Mouse (Mus musculus) lung, postnatal 25 days (tissue): Measurements from ENCODE around the gene Katnal1.

Experiments
- DNase-seq: peaks from one replicate; pipeline ENCODE4 v3.0.0; 2022; ENCODE audit warnings: low spot score

Gene Katnal1

DNA sequence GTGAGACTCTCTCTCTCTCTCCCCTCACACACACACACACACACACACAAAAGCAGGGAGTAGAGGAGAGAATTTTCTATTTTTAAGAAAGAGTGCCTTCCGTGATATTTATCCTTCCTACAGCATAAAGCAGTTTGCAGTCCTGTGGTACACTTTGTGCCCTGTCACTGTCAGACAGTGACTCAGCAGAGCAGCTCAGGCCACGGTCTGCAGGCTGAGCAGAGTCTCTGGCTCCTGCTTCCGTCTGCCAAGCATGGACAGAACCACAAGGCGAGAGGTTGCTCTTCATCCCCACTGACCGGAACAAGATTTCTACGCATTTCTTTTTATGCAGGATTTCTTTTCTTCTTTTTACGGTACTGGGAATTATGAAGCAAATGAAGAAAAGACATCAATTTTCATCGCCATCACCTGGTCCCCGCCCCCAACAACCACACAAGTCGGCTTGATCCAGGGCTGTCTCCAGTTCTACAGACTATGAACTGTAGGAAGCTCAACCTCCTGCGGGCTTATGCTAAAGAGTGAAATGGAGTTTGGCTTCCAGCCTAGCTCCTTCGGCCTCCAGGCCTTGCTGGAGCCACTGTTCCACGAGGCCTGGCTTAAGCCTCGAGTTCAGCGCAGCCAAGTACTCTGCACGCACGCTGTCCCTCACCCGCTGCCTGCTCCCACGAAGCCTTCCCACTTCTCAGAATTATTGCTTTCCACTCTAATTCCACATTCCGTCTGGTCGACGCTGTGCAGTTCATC is 25.4 kb upstream of the Katnal1 start:
- DNase-seq, result no peak

DNA sequence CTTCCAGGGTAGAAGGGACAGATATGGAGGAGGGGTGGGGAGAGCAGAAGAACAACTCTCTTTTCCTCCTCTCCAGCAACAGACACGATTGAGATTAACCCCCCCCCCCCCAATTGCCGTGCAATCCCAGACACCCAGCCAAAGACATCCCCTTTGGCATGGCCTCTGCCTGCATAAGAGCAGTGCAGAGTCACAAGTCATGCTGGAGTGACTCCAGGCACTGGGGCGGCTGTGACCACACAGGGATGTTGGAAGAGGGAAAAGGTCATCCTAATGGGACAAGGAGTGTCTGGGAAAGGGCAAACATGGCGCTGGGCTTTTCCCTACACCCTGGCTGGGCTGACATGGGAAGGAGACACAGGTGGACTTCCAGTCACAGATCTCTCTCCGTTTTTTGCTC is 24.0 kb upstream of the Katnal1 start:
- DNase-seq, result no peak

DNA sequence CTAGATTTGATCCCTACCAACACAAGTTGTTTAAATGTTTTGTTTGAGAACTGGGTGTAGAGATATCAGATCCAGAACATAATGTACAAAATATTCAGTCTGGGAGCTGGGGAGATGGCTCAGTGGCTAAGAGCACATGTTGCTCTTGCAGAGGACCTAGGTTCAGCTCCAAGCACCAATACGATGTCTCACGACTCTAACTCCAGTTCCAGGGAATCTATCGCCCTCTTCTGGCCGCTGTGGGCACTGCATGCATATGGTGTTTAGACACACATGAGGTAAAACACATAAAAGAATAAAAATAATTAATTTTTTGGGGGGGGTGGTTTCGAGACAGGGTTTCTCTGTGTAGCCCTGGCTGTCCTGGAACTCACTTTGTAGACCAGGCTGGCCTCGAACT is 23.3 kb upstream of the Katnal1 start:
- peak; percentile 34 for DNase-seq

DNA sequence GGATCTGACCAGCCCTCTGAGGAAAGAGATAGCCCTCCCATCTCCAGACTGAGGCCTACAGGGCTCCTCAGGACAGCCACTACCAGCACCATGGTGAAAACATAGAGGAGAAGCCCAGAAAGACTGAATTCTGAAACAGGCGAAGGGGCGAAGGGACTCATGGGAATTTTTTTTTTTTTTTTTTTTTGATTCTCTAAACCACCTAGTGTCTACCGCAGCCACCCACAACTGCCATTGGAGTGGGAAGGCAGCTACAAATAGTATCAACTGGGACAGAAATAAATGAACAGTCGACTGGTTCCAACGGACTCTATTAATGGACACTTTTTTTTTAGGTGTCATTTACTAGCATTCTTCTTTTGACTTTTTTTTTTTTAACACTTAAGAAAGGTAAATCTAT is 22.2 kb upstream of the Katnal1 start:
- DNase-seq, result no peak

DNA sequence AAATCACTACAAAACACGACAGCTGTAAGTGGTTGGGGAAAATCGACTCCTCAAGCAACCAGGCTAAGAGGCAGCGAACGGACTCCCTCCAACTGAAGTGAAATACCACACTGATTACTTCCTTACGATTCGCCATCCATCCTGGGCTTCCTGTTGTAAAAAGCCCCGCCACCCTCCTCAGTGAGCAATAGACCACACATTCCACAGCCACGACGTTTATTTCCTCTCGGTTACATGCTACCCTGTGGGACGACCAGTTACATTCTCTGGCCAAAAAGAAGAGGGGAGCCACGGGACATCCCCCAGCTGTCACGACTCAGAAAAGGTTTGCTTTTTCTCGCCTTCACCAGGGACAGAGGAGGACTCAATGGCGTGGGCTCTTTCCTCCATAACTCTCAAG is 20.9 kb upstream of the Katnal1 start:
- DNase-seq, result no peak

DNA sequence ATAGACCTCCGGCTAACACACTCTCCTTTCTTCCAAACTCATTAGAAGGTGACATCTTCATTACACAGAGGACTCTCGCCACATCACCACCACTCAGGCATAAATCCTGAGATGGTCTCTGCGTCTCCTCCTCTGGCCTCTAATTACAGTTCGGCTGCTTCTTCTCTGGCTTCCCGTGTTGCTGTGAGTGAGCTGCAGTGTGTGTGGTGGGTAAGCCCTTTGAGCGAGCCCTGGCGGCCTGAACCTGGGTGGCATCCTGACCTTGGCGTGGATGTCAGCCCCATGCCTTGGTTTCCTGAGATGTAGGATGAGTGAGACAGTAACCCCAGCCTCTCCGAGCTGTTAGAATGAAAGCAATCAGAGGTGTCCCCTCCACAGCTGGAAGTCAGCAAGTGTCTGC is 19.5 kb upstream of the Katnal1 start:
- no peak for DNase-seq

DNA sequence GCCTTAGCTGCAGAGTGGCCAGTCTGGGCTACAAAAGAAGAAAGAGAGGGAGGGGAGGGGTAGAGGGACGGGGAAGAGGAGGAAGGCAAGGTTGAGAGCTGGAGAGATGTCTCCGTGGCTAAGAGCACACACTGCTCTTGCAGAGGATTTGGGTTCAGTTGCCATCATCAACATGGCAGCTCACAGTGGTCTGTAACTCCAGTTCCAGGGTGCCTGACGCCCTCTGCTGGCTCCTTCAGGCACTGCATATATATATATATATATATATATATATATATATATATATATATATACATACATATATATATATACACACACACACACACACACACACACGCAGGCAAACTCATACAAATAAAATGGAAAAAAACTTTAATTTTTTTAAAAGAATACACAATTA is 18.3 kb upstream of the Katnal1 start:
- DNase-seq, result no peak

DNA sequence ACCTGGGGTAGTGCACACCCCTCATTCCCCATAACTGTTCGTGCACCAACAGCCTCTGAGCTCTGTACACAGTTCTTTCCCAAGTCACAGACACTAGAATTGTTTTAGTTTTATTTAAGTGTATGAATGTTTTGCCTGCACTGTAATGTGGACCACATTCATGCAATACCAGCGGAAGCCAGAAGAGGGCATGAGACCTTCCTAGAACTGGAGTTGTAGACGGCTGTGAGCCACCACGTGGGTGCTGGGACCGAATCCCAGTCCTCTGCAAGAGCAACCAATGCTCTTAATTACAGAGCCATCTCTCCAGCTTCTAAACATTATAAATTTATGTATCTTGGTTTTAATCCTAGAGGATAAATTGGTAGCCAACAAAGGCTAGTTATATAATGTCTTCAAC is 17.7 kb upstream of the Katnal1 start:
- peak; percentile 24 for DNase-seq

DNA sequence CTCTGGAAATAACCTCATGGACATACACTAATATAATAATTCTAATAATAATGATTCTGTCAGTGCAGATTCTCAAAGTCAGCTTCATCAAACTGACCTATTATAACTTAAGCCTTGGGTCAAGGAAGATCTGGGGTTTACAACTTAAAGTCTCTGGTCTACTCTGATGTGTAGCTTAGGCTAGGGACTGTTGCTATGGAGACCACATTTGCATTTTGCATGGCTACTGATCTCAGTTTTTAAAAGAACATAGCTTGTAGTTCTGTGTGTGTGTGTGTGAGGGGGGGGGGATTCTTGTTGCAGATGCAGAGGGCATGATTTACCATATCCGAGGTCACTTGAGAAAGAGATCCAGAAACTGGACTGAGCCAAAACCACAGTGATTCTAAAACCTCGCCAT is 16.6 kb upstream of the Katnal1 start:
- no peak for DNase-seq

DNA sequence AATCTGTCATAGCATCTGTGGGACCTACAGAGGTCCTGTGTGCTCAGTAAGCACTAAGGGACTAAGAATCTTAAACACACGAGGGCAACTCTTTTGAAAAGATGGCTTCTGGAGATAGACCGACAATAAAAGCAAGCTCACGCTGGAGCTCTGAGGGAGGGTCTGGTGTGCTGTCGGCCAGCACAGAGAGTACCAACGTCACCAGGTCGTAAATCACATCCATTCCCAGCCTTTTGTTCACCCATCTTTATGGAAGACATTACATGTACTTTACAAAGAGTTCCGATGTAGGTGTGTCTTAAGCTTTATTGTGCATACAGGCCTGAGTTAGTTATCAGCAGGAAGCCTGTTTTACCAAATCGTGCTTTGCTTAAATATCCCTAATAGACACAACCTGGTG is 14.9 kb upstream of the Katnal1 start:
- DNase-seq, result no peak

DNA sequence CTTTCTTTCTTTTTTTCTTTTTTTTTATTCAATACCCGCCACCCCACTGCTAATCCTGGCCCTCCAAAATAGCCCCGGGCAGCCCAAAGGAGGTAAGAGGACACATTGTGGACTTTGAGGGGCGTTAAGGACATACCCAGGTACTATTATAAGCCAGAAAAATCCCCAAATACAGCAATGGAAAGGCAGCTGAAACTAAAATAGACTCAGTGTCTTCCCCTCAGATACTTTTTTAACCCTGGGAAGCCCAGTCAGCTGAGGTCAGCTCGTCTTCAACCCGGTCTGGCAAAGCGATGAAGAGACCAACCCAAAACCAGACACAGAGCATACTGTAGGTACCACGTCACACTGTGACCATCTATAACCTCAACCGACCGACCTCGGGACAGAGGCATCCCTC is 14.3 kb upstream of the Katnal1 start:
- no peak for DNase-seq

DNA sequence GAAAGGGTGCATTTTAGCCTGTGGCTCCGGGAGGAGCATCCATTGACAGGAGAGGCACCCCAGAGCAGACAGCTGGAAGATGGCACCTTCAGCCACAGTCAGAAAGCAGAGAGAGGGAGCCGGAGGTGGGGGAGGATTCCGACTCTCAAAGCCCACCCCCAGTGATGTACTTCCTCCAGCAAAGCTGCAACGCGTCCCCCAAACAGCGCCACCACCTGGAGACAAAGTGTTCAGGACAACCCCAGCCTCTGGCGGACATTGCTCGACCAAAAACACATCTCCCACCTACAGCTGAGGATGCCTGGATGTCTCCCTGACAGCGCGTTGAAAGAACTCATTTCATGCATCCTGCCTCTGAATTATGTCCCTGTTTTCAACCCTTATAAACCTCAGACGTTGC is 13.8 kb upstream of the Katnal1 start:
- DNase-seq, result no peak

DNA sequence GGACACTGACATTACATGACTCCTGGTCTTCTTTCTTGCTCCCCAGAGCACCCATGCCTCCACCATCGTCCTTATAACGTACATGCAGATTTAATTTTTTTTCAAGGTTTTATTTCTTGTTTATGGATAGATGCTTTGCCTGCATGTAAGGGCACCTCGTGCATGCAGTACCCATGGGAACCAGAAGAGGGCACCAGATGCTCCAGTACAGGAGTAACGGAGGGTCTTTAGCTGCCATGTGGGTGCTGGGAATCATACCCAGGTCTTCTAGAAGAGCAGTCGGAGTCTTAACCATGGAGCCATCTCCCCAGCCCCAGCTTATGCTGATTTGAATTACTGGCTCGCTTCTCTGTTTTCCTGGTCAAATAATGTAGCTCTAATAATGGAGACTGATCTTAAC is 13.2 kb upstream of the Katnal1 start:
- no peak for DNase-seq

DNA sequence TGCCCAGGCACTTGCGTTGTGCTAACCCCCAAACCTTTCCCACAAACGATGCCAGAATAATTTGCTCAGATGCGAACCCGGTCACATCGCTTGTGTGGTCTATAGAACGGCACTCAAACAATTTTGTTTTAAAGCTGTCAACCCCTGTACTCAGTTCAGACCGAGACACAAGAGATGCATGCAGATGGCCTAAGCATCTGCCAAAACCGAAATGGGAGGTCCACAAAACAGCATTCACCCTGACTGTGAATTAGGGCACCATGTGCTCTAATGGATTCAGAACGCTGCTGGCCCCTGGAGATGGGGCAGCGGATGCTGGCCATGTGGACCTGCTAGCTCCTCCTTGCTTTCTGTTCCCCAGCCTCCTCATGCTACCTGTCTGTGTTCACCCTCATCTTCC is 12.7 kb upstream of the Katnal1 start:
- no peak for DNase-seq

DNA sequence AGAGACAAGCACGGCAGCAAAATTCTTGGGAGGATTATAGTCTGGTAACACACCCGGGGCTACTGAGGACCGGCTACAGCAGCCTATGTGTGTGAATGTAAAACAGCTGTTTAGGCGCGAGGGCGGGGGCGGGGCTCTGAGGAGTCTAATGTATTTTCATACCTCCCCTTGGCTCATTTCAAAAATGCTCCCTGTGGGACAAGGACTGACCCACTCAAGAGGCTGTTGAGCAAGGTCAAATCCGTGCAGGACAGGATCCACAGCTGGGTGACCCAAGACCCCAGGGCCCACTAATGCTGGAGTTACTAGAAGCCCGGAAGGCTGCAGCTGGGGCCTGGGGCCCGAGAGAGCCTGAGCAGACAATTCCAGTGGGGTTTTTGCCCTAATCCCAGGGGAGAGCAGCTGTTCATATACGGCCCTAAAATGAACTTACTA is 10.8 kb upstream of the Katnal1 start:
- no peak for DNase-seq

DNA sequence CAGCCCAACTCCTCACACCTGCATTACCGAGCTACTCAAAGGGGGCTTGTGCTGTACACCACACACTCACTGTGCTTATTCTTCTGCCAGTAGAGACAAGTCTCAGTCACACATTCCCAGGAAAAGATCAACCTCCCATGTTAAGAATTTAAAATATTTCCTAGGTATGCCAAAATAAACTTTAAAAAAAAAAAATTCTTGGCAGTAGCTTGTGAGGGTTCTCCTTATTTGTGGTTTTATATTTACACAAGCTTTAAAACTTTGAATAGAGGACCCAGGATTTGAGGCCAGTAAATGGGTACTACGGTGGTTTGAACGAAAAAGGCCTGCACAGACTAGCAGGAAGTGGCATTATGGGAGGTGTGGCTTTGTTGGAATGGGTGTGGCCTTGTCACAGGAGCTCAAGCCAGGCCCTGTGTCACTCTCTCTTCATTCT is 7.4 kb upstream of the Katnal1 start:
- peak; percentile 30 for DNase-seq

DNA sequence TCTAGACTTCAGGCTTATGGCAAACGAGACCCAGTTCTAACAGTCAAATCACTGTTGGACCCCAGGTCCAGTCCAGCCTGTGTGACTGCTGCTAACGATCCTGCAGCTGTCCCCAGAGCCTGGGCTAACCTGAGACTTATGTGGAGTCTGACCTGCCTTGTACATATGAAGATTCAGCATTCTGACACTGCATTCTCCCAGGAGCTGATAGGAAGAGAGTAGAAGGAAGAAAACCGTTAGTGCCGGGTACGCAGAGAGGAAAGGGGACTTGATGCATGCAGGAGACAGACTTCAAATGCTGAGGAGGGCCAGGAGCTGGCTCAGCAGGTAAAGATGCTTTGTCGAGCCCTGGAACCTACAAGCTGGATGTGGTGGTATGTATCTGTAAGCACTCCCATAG is 6.8 kb upstream of the Katnal1 start:
- no peak for DNase-seq

DNA sequence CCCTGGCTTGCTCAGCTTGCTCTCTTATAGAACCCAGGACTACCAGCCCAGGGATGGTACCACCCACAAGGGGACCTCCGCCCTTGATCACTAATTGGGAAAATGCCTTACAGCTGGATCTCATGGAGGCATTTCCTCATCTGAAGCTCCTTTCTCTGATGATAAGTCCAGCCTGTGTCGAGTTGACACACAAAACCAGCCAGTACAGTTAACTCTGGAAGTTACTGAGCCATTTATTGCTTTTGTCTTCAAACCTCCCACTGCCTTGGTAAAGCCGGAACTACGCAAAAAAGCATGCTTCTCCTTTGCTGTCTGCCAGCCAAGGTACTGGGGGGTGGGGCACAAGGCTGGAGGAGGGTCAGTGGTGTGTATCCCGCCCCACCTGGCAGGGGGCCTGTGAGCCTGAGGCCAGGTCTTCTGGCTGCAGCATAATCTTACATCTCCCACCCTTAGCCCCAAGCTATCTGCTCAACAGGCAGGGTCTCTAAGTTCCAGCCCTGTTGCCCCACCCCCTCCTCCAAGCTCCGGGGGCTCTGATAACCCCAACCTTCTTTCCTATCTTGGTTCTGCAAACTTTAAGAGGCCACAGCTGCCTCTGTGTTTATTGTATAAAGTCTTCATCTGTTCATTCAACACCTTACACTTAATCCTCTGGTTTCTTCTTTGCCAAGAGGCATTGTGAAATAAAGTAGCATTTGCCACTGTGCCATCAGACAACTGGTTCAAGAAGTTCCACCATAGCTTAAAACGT is 6.1 kb upstream of the Katnal1 start:
- DNase-seq, result no peak

DNA sequence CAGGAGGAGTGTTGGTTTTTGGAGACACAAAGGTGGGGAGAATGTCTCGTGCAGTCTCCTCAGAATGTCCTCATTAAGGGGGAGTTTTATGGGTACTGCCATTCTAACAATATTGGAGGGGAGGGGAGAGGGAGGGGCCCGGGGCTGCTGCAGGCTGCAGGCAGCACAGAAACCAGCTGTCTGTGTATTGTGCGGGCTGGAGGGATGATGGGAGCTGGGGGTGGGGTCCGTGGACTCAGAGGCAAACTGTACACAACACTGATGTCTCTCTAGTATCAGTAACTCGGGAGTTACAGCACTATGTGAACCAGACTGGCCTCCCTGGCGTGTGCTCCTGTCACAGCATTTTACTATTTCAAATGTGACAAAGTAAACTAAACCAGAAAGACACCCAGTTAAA is 5.3 kb upstream of the Katnal1 start:
- no peak for DNase-seq

DNA sequence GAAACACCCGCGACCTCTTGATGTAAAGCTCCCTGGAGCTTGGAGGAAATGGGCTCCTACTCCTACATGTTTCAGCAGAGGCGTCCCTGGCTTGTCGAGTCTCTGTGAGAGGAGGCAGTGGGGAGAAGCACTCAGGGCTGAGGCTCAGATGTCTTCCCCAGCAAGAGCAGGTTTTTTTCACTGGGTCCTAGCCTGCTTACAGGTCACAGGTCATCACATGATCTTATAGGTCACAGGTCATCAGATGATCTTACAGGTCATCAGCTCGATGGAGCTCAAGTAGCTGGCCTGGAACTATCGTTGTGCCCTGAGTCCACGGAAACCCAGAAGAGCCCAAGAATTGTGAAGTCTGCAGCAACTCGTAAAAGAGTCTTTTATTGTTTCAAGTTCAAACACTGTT is 4.6 kb upstream of the Katnal1 start:
- DNase-seq, result no peak

DNA sequence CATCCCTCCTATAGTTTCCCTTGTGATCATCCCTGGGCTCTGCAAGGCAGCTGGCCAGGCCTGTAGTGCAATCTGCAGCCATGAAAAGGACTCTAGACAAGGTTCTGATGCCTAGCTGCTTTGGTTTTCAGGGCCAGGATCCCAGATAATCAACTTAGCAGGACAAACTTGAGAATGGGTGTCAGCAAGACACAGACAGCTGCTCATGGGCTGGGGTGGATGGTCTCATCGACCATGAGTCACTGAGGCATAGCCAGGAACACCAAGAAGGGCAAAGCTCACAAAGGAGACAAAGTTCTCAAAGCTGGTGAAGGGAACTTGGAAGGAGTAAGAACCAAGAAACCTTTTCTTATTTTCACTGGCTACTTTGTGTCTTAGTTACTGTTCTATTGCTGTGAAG is 2.2 kb upstream of the Katnal1 start:
- no peak for DNase-seq

DNA sequence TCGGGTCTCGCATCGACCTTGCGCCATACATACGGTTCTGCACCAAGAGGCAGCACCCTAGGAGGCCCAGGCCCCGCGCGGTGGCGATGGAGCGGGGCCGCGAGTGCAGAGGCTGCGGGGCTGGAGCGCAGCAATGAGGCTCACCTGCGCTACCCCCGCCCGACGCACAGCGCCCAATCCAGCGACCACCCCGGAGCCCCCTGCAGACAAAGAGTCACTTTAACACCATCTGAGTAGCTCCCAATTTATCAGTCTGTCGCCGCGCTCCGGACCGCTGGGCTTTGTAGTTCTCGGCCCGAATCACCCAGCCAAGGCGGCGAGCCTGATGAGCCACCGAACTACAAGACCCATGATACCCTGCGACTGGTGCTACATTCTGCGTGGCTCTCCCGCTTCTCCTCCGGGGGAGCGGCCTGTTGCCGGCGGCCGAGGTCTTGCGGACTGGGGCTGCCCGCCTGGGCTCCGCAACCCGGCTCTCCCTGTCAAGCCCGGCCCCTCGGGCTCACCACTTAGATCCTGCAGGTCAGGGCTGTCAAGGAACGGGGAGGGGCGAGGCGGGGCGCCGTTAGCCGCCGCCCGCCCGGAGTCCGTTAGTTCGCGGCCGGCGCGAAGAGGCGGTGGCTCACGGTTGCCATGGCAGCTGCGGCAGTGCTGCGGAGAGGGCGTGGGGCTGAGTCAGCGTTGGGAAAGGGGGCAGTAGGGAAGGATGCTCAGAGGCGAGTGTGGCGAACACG is 571 bp downstream of the Katnal1 start:
- peak; percentile 96 for DNase-seq

DNA sequence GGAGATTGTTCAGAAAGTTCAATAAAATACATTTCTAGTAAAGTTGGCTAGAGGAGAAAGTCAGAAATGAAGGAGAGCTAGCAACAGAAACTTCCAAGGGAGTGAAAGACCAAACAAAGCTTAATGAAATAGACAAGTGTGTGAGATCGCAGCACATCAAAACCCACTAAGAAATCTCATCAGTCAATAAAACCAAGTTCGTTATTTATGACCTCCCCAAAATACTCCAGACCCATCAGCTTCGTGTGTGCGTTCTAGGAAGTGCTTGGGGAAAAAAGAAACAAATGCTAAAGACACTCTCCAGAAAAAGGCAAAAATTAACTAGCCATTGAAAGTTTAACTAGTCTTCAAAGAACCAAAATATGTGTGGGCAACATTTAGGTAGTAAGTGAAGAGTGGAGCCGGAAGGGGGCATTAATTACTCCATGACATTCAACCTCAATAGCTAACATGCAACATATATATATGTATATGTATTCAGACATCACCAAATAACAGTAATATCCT is 1.4 kb downstream of the Katnal1 start:
- DNase-seq, result no peak
